Comparison of ENCODE assay signal across 8 mouse cellular contexts in the genomic region with DNA sequence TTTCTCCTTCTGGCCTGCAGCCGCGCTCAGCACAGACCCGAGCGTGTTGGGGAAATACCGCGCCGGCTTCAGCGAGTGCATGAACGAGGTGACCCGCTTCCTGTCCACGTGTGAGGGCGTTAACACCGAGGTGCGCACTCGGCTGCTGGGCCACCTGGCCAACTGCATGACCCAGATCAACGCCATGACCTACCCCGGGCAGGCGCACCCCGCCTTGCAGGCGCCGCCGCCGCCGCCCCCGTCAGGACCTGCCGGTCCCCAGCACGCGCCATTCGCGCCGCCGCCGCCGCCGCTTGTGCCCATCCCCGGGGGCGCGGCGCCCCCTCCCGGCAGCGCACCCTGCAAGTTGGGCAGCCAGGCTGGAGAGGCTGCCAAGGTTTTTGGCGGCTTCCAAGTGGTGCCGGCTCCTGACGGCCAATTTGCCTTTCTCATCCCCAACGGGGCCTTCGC. TPM values are rescaled to one million over a fixed set of nuclear protein-coding genes. Genes with fewer than 3 reads are reported as not detected.
DNase-seq lines count a peak whose midpoint lies in the region; ATAC-seq and TF ChIP-seq lines count a peak whose summit lies in the region.

No protein-coding gene starts in this region.

- H3K4me2 ChIP-seq in neural tube, embryonic 11.5 days (ENCODE audit: low read depth) = peak overlapping the region; percentile 80
- peak overlapping the region; percentile 90 for H3K4me2 ChIP-seq in limb, embryonic 14.5 days (replicated peaks; ENCODE audit: low read depth, low read length, severe bottlenecking)
- peak overlapping the region; percentile 82 for H3K4me2 ChIP-seq in midbrain, embryonic 16.5 days (ENCODE audit: low read length)

- peak; percentile 88 for DNase-seq in neural tube, embryonic 11.5 days (ENCODE audit: low spot score)
- no peak for DNase-seq in neural tube, embryonic 10.5 days (ENCODE audit: extremely low spot score, low spot score)
- DNase-seq in embryonic facial prominence, embryonic 10.5 days (ENCODE audit: low spot score) = peak; percentile 90
- peak; percentile 87 to 89 for DNase-seq in heart, adult 9 months (ENCODE audit: low spot score in 2 of 2)
- peak; percentile 86 for DNase-seq in kidney, adult 8-10 months
- peak; percentile 80 for DNase-seq in limb, embryonic 14.5 days (ENCODE audit: low spot score)
- peak; percentile 76 to 90 for DNase-seq in spleen, postnatal 4 days (ENCODE audit: low spot score in 2 of 2)

- peaks cover 12% of the 10 kb centered on the region; the same call in 1 of the 2 replicates for H3K27me3 ChIP-seq in neural tube, embryonic 11.5 days (ENCODE audit: control insufficient read depth, insufficient read depth, low read length)
- peaks cover 12% of the 10 kb centered on the region for H3K27me3 ChIP-seq in embryonic facial prominence, embryonic 10.5 days (replicated peaks; ENCODE audit: low read depth, poor library complexity, severe bottlenecking)
- H3K27me3 ChIP-seq in limb, embryonic 14.5 days (ENCODE audit: control insufficient read depth, insufficient read depth, low read length) = no peaks in the 10 kb centered on the region
- peaks cover 19% of the 10 kb centered on the region for H3K27me3 ChIP-seq in midbrain, embryonic 16.5 days (ENCODE audit: control insufficient read depth, insufficient read depth, low read depth, low read length)

- no peak for ATAC-seq in neural tube, embryonic 11.5 days (ENCODE audit: insufficient read depth, low FRiP score, low TSS enrichment)
- ATAC-seq in limb, embryonic 14.5 days (ENCODE audit: low FRiP score, low read depth) = no peak
- ATAC-seq in midbrain, embryonic 16.5 days = peak; percentile 5; the same call in 1 of the 2 replicates

- peak overlapping the region; percentile 73 for H3K9ac ChIP-seq in neural tube, embryonic 11.5 days (ENCODE audit: low read length)
- peak overlapping the region; percentile 70 for H3K9ac ChIP-seq in limb, embryonic 14.5 days (ENCODE audit: low read depth, low read length, severe bottlenecking)
- peak overlapping the region; percentile 56 for H3K9ac ChIP-seq in midbrain, embryonic 16.5 days (ENCODE audit: low read depth, low read length)

- no peaks in the 10 kb centered on the region for H3K9me3 ChIP-seq in neural tube, embryonic 11.5 days (ENCODE audit: control insufficient read depth, low read length)
- H3K9me3 ChIP-seq in embryonic facial prominence, embryonic 10.5 days = no peaks in the 10 kb centered on the region
- no peaks in the 10 kb centered on the region for H3K9me3 ChIP-seq in limb, embryonic 14.5 days (ENCODE audit: control insufficient read depth, low read length)
- H3K9me3 ChIP-seq in midbrain, embryonic 16.5 days (replicated peaks; ENCODE audit: control insufficient read depth, low read length, poor library complexity, severe bottlenecking) = no peaks in the 10 kb centered on the region

- under 1% methylated on average over 42 of the region's 46 CpGs for WGBS in neural tube, embryonic 11.5 days
- WGBS in embryonic facial prominence, embryonic 10.5 days = under 1% methylated on average over 46 of the region's 46 CpGs
- WGBS in limb, embryonic 14.5 days = 1% methylated on average over 30 of the region's 46 CpGs
- under 1% methylated on average over 44 of the region's 46 CpGs for WGBS in midbrain, embryonic 16.5 days

- TF ChIP-seq POLR2A in limb, embryonic 14.5 days (IDR thresholded peaks at IDR 0.05; ENCODE audit: borderline replicate concordance, extremely low read depth, insufficient read depth, insufficient read length) = no peak

- peak overlapping the region; percentile 76 for H3K4me3 ChIP-seq in neural tube, embryonic 11.5 days (ENCODE audit: low read depth, low read length)
- H3K4me3 ChIP-seq in embryonic facial prominence, embryonic 10.5 days = peak overlapping the region; percentile 67
- peak overlapping the region; percentile 64 for H3K4me3 ChIP-seq in limb, embryonic 14.5 days (replicated peaks; ENCODE audit: low read length)
- H3K4me3 ChIP-seq in midbrain, embryonic 16.5 days (ENCODE audit: low read depth, low read length) = peak overlapping the region; percentile 55

- H3K27ac ChIP-seq in neural tube, embryonic 11.5 days (ENCODE audit: low read depth, low read length) = peak overlapping the region; percentile 84
- peak overlapping the region; percentile 99 for H3K27ac ChIP-seq in embryonic facial prominence, embryonic 10.5 days (replicated peaks)
- peak overlapping the region; percentile 94 for H3K27ac ChIP-seq in limb, embryonic 14.5 days (replicated peaks; ENCODE audit: low read depth, low read length)
- H3K27ac ChIP-seq in midbrain, embryonic 16.5 days (ENCODE audit: low read length) = peak overlapping the region; percentile 53; the same call in 1 of the 2 replicates

- peaks cover 35% of the 10 kb centered on the region for H3K4me1 ChIP-seq in neural tube, embryonic 11.5 days (ENCODE audit: control insufficient read depth, insufficient read depth, low read length)
- H3K4me1 ChIP-seq in embryonic facial prominence, embryonic 10.5 days = peaks cover 83% of the 10 kb centered on the region
- peaks cover 38% of the 10 kb centered on the region for H3K4me1 ChIP-seq in limb, embryonic 14.5 days (ENCODE audit: control insufficient read depth, insufficient read depth, low read length)
- peaks cover 41% of the 10 kb centered on the region for H3K4me1 ChIP-seq in midbrain, embryonic 16.5 days (ENCODE audit: control insufficient read depth, insufficient read depth, low read length)

- H3K36me3 ChIP-seq in neural tube, embryonic 11.5 days (ENCODE audit: control insufficient read depth, insufficient read depth, low read length) = no peaks in the 10 kb centered on the region
- H3K36me3 ChIP-seq in embryonic facial prominence, embryonic 10.5 days (replicated peaks) = peaks cover 7% of the 10 kb centered on the region; the same call in 1 of the 2 replicates
- peaks cover 7% of the 10 kb centered on the region for H3K36me3 ChIP-seq in limb, embryonic 14.5 days (ENCODE audit: control insufficient read depth, insufficient read depth, low read length)
- H3K36me3 ChIP-seq in midbrain, embryonic 16.5 days (ENCODE audit: control insufficient read depth, insufficient read depth, low read length) = no peaks in the 10 kb centered on the region

RNA-seq across cellular contexts. Expression of a gene that starts 2.7 kb away (rescaled TPM):
- polyA plus RNA-seq in neural tube, embryonic 11.5 days (2014; fragmentation: Nextera tagmentation; extraction: Ambion mirVana) = 56.8 and 57.3 TPM in 2 replicates
- polyA plus RNA-seq in embryonic facial prominence, embryonic 10.5 days (2016; fragmentation: Nextera tagmentation; extraction: Ambion mirVana) = 43.3 and 47.2 TPM in 2 replicates
- polyA plus RNA-seq in limb, embryonic 14.5 days (2012; rRNA removed) = 143 and 188 TPM in 2 replicates
- polyA plus RNA-seq in limb, embryonic 14.5 days (2014; fragmentation: Nextera tagmentation; extraction: Ambion mirVana) = 71.9 and 73.4 TPM in 2 replicates
- polyA plus RNA-seq in midbrain, embryonic 16.5 days (2015; fragmentation: Nextera tagmentation; extraction: Ambion mirVana) = 7.6 and 9.4 TPM in 2 replicates
